Mouse (Mus musculus) liver, postnatal 0 days (tissue): ENCODE measurements around the gene Emcn.

ENCODE experiments used
- CTCF ChIP-seq: sonication (generic); IDR thresholded peaks from 2 replicates; pipeline ENCODE4 v1.5.1; 2016; ENCODE audit warnings: antibody characterized with exemption, low read depth
- EP300 ChIP-seq: IDR thresholded peaks from 2 replicates; pipeline ENCODE4 v1.6.1; 2016; ENCODE audit warnings: antibody characterized with exemption, low read depth, mild to moderate bottlenecking

- TF ChIP-seq EP300 (no peak), CTCF (no peak)
Observed at GRCm38 (mm10) chr3:137395588-137395987, 54.7 kb downstream of the Emcn start.
